Mouse (Mus musculus) olfactory bulb, adult 2 months (tissue): ENCODE data around the gene Sema4b.

ENCODE experiments used
- CTCF ChIP-seq: fragments of 200-500 bp; IDR thresholded peaks from 2 replicates; pipeline ENCODE4 v1.5.1; 2012; ENCODE audit warnings: low read depth, mild to moderate bottlenecking, low read length, moderate library complexity; ENCODE audit not compliant: insufficient read depth
- POLR2A ChIP-seq: fragments of 200-500 bp; IDR thresholded peaks from 2 replicates; pipeline ENCODE4 v1.6.1; 2012; ENCODE audit warnings: mild to moderate bottlenecking, low read depth, low read length, moderate library complexity; ENCODE audit not compliant: insufficient read depth

DNA sequence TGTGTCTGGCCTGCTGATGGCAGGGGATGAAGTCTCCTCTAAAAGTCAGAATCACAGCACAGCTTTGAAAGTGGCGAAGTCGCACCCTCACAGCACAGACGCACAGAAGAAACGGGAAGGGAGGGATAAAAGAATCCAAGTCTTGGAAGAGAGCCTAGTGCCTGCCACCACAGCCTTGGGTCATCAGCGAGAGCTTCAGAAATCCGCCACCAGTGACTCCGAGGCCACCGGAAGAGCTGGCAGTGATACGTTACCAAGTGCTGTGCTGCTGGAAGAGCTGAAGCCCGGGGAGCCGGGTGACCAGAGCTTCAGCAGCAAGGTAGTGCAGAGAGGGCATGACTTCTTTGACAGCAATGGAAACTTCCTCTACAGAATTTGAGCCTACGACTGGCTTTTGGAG is 78.0 kb downstream of the Sema4b start:
- no peak for TF ChIP-seq CTCF
- no peak for TF ChIP-seq POLR2A
